Mouse (Mus musculus) heart, embryonic 14.5 days (tissue): ENCODE data around the gene Ankrd42. TPM values are rescaled to one million over a fixed set of nuclear protein-coding genes. Genes with fewer than 3 reads are reported as not detected.
A peak's percentile ranks its signal among the peaks of the same experiment; 100 is the strongest.

ENCODE experiments used
- ATAC-seq: fragments of 200-750 bp; cut with Nextera tagmentation; 2 replicates; pipeline ENCODE4 v1.8.0; 2017; ENCODE audit warnings: low read depth, moderate TSS enrichment; ENCODE audit not compliant: insufficient number of reproducible peaks, insufficient read depth, low FRiP score
- H3K27ac ChIP-seq, 2 experiments: fragments of 200-500 bp in 1 of 2; fragments of 300-500 bp in 1 of 2; sonication (generic) in 1 of 2; replicated peaks in 1 of 2; 2 replicates each; pipeline ENCODE4 v1.5.1; 2012 to 2014; ENCODE audit warnings: low read depth in 2 of 2, low read length in 2 of 2, control low read depth in 1 of 2, mild to moderate bottlenecking in 1 of 2, mixed read lengths in 1 of 2; ENCODE audit not compliant: control insufficient read depth in 1 of 2, insufficient read depth in 1 of 2
- H3K27me3 ChIP-seq: fragments of 300-500 bp; sonication (generic); 2 replicates; pipeline ENCODE4 v1.6.1; 2014; ENCODE audit warnings: mild to moderate bottlenecking, low read length, control low read depth; ENCODE audit not compliant: control insufficient read depth, insufficient read depth
- H3K36me3 ChIP-seq: fragments of 300-500 bp; sonication (generic); 2 replicates; pipeline ENCODE4 v1.6.1; 2014; ENCODE audit warnings: mild to moderate bottlenecking, control low read depth, low read length, mixed read lengths; ENCODE audit not compliant: control insufficient read depth, insufficient read depth
- H3K4me1 ChIP-seq, 2 experiments: fragments of 200-500 bp in 1 of 2; fragments of 300-500 bp in 1 of 2; sonication (generic) in 1 of 2; 2 replicates each; pipeline ENCODE4 v1.6.1; 2012 to 2014; ENCODE audit warnings: low read length in 2 of 2, control low read depth in 1 of 2, mixed read lengths in 1 of 2; ENCODE audit not compliant: control insufficient read depth in 2 of 2, insufficient read depth in 2 of 2
- H3K4me2 ChIP-seq: fragments of 300-500 bp; sonication (generic); 2 replicates; pipeline ENCODE4 v1.6.1; 2014; ENCODE audit warnings: mild to moderate bottlenecking, low read length
- H3K4me3 ChIP-seq, 2 experiments: fragments of 200-500 bp in 1 of 2; fragments of 300-500 bp in 1 of 2; sonication (generic) in 1 of 2; 2 replicates each; pipeline ENCODE4 v1.5.1; 2012 to 2014; ENCODE audit warnings: low read length in 2 of 2, mild to moderate bottlenecking in 2 of 2, control low read depth in 1 of 2, low read depth in 1 of 2, moderate library complexity in 1 of 2; ENCODE audit not compliant: control insufficient read depth in 1 of 2, insufficient read depth in 1 of 2
- H3K9ac ChIP-seq: fragments of 300-500 bp; sonication (generic); 2 replicates; pipeline ENCODE4 v1.6.1; 2014; ENCODE audit warnings: mild to moderate bottlenecking, low read length
- H3K9me3 ChIP-seq: fragments of 300-500 bp; sonication (generic); 2 replicates; pipeline ENCODE4 v1.6.1; 2016; ENCODE audit warnings: low read length, control low read depth; ENCODE audit not compliant: control insufficient read depth
- WGBS: fragments of 180-500 bp; shearing (Covaris S2); extraction: QIAGEN DNeasy Blood & Tissue Kit; methylation state at CpG from one replicate; pipeline ENCODE4 v1.1.7; 2014; 5-methylcytosine and 5-hydroxymethylcytosine counted together
- polyA plus RNA-seq: library from polyadenylated mRNA; unstranded; fragments of >200 nt; fragmentation: Nextera tagmentation; extraction: Ambion mirVana; gene quantifications from 2 replicates; pipeline ENCODE4 v1.2.1, GENCODE M21; 2014

Gene Ankrd42
- polyA plus RNA-seq = 2.6 and 3.2 TPM in 2 replicates

DNA sequence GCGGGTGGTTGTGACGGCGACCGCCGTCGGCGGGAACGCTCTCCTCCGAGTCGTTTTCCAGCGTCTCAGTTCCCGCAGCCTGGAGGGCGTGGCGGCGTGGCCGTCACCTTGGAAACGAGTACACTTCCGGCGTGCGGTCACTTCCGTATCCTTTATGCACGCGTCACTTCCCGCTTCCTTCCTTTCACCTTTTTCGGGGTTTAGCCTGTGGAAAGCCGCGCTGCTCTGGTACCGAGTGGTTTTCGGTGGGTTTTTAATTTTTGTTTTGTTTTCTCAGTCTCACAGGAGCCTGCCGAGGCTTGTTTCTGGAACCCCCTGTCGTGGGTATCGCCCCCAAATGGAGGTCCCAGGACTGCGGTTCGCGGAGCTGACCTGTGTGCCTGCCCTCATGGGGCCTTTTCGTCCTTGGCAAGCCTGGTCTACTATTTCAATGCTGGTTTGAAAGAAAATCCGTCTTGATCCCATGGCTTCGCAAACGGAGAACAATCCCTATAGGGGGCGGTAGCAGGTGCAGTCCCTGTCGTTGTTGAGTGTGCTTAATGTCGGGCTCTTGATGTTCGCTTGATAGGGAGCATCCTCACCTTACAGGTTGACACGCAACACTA lies at the start of gene Ankrd42:
Ankrd42 (minus strand) TSS at position 122 of the 605 bp plus-strand sequence.
- H3K27me3 ChIP-seq = no peaks in the 10 kb centered on the region
- no peaks in the 10 kb centered on the region for H3K9me3 ChIP-seq
- peak within 1 kb of the TSS; percentile 96 for H3K4me2 ChIP-seq
- peak within 1 kb of the TSS; percentile 88 for H3K9ac ChIP-seq
- peaks cover 2 to 17% of the 10 kb centered on the region in 2 experiments; a peak in 2 of 4 replicates for H3K4me1 ChIP-seq
- peak within 1 kb of the TSS; percentile 72 to 87 for H3K27ac ChIP-seq
- peak; percentile 97 for ATAC-seq
- peak within 1 kb of the TSS; percentile 92 to 95 for H3K4me3 ChIP-seq
- peaks cover 26% of the 10 kb centered on the region for H3K36me3 ChIP-seq
- under 1% methylated on average over 44 of the region's 44 CpGs for WGBS

DNA sequence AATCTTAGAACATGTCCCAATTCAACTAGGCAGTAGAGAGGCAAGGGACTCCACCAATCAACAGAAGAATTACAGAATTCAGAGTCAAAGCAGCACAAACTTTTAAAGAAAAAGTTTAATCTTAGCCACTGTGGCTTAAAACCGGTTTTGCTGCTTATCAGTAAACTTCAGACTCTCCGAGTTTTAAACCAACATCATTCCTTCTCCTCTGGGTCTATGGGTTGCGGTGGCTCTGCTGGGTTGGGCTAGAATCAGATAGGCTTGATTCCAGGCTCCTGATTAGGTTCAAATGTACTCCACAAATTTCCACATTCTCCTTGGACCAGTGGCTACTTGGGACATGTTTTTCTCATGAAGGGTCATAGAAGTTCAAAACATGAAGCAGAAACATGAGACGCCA lies 40.4 kb upstream of the Ankrd42 start:
- no peak overlapping the region for H3K4me3 ChIP-seq
- no peak overlapping the region for H3K27ac ChIP-seq
- no peak for ATAC-seq
- H3K4me1 ChIP-seq = no peaks in the 10 kb centered on the region
- no peaks in the 10 kb centered on the region for H3K27me3 ChIP-seq
- H3K36me3 ChIP-seq = no peaks in the 10 kb centered on the region
- 55% methylated on average over 4 of the region's 4 CpGs for WGBS
- no peak overlapping the region for H3K4me2 ChIP-seq
- H3K9ac ChIP-seq = no peak overlapping the region
- H3K9me3 ChIP-seq = no peaks in the 10 kb centered on the region

DNA sequence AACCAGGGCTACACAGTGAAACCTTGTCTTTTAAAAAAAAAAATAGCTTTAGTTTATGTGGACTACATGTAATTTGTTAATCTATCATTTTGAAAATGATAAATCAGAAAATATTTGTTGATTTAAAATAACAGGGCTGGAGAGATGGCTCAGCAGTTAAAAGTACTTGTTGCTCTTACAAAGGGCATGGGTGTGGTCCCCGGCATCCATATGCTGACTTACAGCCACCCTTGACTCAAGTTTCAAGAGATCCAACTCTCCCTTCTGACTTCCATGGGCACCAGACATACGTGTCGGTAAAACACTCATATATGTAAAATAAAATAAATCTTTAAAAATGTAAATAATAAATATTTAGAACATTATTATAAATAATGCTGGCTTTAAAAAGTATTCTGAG lies 38.2 kb upstream of the Ankrd42 start:
- WGBS = 87% methylated on average over 3 of the region's 3 CpGs
- H3K36me3 ChIP-seq = no peaks in the 10 kb centered on the region
- H3K27me3 ChIP-seq = no peaks in the 10 kb centered on the region
- no peak overlapping the region for H3K4me3 ChIP-seq
- H3K9ac ChIP-seq = no peak overlapping the region
- ATAC-seq = no peak
- H3K4me1 ChIP-seq = peaks cover 2 to 3% of the 10 kb centered on the region in 2 experiments; a peak in 1 of 4 replicates
- H3K9me3 ChIP-seq = no peaks in the 10 kb centered on the region
- no peak overlapping the region for H3K27ac ChIP-seq
- H3K4me2 ChIP-seq = no peak overlapping the region

DNA sequence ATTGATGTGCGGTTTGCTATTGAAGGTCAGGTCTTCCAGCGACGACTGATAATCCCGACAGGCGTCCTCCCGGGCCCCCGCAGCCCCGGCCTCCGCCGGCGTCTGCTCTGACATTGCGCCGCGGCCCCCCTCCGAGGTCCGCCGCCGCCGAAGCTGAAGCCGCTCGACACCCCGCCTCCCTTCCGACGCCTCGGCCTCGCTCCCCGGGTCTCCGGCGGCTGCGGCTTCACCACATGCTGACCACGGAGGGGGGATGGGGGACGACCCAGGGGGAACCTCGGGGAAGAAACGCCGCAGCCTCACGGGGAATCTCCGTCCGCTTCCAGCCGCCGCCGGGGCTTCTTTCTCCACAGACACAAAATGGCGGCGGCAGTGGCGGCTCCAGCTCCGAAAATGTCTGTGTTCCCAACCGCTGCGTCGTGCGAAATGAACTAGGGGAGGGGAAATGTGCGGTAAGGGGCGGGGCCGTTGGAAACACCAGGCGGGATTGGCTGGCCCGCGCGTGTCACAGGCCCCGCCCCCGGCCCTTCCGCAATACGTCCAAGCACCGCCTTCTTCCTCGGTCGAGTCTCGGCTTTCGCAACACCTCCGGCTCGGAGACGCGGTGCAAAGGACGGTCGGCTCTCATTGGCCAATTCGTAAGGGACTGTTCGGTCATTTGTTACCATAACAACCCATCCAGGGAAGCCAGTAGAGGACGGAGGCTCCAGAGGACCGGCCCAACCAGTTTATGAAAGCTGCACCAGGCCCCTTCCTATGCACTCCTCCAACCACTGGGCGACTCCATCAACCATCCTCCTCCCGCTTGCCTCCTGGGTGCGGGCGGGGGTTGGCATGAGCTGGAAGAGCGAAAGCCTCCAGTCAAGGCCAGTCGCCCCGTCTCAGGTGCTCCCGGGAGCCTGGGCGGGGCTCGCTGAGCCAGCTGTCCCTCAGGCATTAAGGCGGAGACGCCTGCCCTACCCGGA lies 32.8 kb upstream of the Ankrd42 start, which contains the start of gene Pcf11:
Pcf11 (minus strand) TSS at position 428 of the 965 bp plus-strand sequence.
- H3K27ac ChIP-seq = peak within 1 kb of the TSS; percentile 87 to 98
- WGBS = under 1% methylated on average over 73 of the region's 88 CpGs
- H3K4me3 ChIP-seq = peak within 1 kb of the TSS; percentile 74 to 99
- peak; percentile 99 for ATAC-seq
- H3K4me1 ChIP-seq = peaks cover 7 to 21% of the 10 kb centered on the region in 2 experiments
- H3K9me3 ChIP-seq = no peaks in the 10 kb centered on the region
- H3K4me2 ChIP-seq = peak within 1 kb of the TSS; percentile 77
- peak within 1 kb of the TSS; percentile 99 for H3K9ac ChIP-seq
- H3K36me3 ChIP-seq = peaks cover 5% of the 10 kb centered on the region; the same call in 1 of the 2 replicates
- no peaks in the 10 kb centered on the region for H3K27me3 ChIP-seq

DNA sequence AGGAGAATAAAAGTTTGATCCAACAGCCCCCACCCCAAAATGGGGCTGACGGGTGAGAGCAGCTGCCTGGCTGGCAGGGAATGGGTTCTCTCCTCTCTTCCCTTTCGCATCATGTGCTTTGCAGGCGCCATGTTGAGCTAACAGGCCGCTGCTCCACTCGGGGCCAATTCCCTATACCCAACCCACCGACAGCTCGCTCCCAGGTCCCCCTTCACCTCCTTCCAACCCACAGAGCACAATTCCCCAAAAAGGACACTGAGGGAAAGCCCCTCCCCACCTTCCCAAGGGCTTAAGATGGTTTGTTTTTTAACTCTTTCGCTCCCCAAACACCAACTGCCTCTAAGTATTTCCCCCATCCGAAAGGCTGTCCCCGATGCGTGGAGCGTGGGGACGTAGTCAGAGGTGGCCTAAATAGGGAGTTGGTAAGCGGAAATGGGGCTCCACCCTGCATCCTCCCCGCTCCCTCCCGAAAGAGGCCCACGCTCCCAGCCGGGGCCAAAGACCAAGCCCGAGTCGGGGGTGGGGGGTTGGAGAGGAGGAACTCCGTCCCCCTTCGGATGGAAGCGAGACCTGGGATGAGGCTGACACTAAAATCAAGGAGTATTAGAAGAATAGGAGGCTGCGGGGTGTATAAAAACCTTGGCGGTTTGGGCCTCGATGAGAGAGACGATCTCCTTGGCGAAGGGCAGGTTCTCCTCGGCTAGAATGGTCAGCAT lies 32.0 kb upstream of the Ankrd42 start:
- no peaks in the 10 kb centered on the region for H3K9me3 ChIP-seq
- peak overlapping the region; percentile 77 for H3K4me2 ChIP-seq
- peak overlapping the region; percentile 99 for H3K9ac ChIP-seq
- no peak; the same call in 1 of the 2 replicates for ATAC-seq
- H3K36me3 ChIP-seq = peaks cover 5% of the 10 kb centered on the region; the same call in 1 of the 2 replicates
- peaks cover 7 to 21% of the 10 kb centered on the region in 2 experiments for H3K4me1 ChIP-seq
- peak overlapping the region; percentile 87 to 98 for H3K27ac ChIP-seq
- peak overlapping the region; percentile 74 to 99 for H3K4me3 ChIP-seq
- WGBS = under 1% methylated on average over 29 of the region's 29 CpGs
- no peaks in the 10 kb centered on the region for H3K27me3 ChIP-seq

DNA sequence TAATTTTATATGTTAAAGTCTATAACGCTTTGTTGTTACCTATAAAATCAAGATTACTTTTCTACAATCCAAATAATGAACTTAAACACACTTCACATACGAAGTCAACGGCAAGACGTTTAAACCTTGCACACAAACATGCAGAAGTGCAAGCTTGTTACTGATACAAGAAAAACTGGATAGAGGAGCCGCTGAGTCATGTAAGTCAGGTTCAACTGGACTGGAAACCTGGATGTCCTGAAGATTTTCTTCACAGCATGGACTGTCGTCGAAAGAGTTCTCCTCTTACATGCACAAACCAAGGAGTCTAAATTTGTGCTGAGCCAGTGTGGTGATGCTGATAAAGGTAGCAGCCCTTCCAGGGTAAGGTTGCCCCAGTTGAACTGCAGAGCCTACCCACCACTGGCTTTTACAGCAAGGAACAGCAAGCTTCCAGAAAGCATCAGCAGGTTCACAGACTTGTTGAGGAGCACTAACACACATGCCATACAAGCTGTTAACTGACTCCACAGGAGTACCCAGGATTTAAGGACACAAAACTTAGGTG lies 29.4 kb upstream of the Ankrd42 start:
- H3K4me2 ChIP-seq = peak overlapping the region; percentile 77
- no peak for ATAC-seq
- peaks cover 7 to 21% of the 10 kb centered on the region in 2 experiments for H3K4me1 ChIP-seq
- 0 out of 2 replicates have a peak overlapping the region, but pooled peaks have one; percentile 99 for H3K9ac ChIP-seq
- H3K9me3 ChIP-seq = no peaks in the 10 kb centered on the region
- H3K36me3 ChIP-seq = peaks cover 24% of the 10 kb centered on the region
- WGBS = 69% methylated on average over 7 of the region's 7 CpGs
- peak overlapping the region in 1 of 2 experiments; percentile 74; a peak in 1 of 4 replicates for H3K4me3 ChIP-seq
- H3K27me3 ChIP-seq = no peaks in the 10 kb centered on the region
- H3K27ac ChIP-seq = no peak overlapping the region

DNA sequence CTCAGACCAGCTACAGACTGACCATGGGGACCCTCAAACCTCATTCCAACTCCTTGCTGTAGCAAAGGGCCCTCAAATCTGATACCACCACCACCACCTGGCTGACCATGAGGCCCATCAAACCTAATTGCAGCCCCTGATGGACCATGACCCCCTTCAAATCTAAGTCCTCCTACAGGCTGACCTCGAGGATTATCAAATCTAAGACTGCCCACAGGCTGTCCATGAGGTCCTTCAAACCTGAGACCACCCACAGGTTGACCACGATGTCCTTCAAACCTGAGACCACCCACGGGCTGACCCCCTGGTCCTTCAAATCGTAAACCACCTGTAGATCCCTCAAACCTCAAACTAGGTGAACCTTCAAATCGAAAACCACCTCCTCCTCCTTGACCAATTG lies 21.1 kb upstream of the Ankrd42 start:
- H3K4me3 ChIP-seq = no peak overlapping the region
- 0 out of 2 replicates have a peak, but pooled peaks cover 3% of the 10 kb centered on the region for H3K9me3 ChIP-seq
- peaks cover 89% of the 10 kb centered on the region for H3K36me3 ChIP-seq
- 95% methylated on average over 5 of the region's 5 CpGs for WGBS
- no peak overlapping the region for H3K27ac ChIP-seq
- H3K4me1 ChIP-seq = peaks cover 0 to 5% of the 10 kb centered on the region in 2 experiments; a peak in 1 of 4 replicates
- no peak overlapping the region for H3K4me2 ChIP-seq
- no peak for ATAC-seq
- no peak overlapping the region for H3K9ac ChIP-seq
- H3K27me3 ChIP-seq = no peaks in the 10 kb centered on the region
